Mouse (Mus musculus) heart, adult 11 months (tissue): ENCODE data around the gene Nup62.
A peak's percentile ranks its signal among the peaks of the same experiment; 100 is the strongest.

ENCODE experiments used
- DNase-seq: peaks from one replicate; pipeline ENCODE4 v3.0.0; 2022

The Nup62 gene

GRCm38 (mm10) chr7:44815721-44816469 lies at the start of gene Nup62, which contains the start of gene Il4i1:
Gene Nup62 (plus strand): TSS chr7:44816088.
Gene Il4i1 (plus strand): TSS chr7:44816387.
- peak; percentile 100 for DNase-seq

DNA sequence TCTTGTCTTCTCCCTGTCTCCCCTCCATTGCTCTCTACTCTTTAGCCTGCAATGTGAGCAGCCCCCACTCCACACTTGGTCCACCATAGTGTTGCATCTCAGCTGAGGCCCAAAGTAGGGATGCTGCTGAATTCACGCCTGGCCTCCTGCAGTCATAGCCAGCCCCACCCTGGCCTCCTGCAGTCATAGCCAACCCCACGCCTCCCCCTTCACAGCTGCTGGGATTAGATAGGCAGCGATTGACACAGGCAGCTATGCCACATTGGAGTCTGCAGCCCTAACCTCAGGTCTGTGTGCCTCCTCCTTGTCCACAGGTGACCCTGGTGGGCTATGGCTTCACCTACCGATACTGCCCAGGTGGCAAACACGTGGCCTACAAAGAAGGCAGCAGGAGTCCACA lies 47.8 kb upstream of the Nup62 start:
- DNase-seq: no peak

DNA sequence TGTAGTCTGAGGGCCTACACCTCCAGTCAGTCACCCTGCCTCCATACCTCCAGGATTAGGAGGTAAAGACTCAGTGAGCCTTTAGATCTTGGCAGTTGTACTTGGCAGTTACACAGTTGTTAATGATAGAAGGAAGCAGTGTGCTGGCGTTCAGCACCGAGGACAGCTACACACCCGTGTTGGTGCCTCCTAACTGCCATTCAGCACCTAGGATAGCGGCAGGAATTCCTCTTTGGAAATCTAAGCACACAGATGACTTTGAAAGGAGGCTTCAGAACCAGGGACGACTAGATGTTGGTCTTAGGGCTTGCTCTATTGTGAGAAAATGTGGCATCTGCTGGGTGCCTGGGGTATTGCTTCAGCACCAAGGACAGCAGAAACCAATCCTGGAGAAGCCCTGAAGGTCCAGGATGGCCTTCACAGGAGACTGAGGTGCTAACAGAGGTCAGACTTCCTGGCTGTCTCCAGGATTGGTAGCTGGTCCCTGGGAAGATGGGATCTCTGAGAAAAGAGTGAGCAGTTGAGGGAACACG lies 45.8 kb upstream of the Nup62 start:
- no peak for DNase-seq

GRCm38 (mm10) chr7:44772591-44773204 lies 43.2 kb upstream of the Nup62 start:
- DNase-seq: no peak

- DNase-seq: peak; percentile 72
Measured at GRCm38 (mm10) chr7:44776849-44777498, 38.9 kb upstream of the Nup62 start.

DNA sequence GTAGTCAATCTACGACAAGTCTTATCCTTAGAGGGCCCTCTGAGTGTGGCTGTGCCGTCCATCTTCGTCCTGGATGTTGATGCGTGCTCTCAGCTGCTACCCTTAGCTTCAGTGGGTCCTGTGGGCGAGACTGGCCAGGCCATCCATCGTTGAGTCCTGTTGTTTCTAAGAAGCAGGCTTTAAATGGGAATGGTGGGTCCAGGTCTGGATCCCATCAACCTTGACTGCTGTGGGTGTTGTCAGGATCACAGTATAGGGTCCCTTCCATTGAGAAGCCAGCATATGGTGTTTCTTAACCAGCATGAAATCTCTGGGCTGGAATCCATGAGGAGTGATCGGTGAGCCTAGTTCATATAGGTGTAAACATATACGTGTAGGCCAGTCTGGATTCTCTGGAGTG lies 35.8 kb upstream of the Nup62 start:
- peak; percentile 57 for DNase-seq

- DNase-seq: peak; percentile 83
Measured at GRCm38 (mm10) chr7:44789531-44789930, 26.4 kb upstream of the Nup62 start.

DNA sequence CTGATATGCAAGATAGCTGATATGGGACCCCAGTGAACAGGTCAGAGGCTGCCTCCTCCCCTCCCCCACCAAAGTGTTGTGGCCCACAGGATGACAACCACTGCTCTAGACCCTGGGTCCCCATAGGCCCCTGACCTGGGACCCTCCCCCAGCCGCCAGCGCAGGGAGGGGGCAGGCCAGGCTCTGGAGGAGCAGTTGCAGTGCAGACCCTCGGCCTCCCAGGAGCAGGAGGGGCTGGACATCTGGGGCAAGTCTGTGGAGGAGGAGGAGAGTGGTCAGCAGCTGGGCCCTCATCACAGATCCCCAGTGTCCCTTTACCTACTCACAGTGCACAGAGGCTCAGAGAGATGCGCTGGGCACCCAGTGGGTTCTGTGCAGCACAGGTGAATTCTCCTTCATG lies 25.8 kb upstream of the Nup62 start:
- peak; percentile 82 for DNase-seq

DNA sequence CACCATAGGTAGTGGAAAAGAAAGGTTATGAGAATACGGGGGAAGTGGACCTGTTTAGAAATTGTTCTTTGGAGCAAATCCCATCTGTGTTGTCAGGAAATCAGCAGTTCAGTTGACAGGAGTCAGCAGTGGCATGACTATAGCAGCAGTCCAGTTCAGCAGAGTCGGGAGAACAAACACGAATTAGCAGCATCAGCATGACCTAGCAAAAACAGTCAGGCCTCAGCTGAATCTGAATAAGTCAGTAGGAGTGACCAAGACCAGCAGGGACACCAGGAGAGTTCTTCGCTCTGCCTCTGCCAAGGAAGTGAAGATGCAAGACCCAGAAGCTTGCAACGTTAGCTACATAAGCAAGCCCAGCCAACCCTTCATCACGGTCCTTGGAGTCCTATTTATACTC lies 23.1 kb upstream of the Nup62 start:
- DNase-seq: peak; percentile 62

DNA sequence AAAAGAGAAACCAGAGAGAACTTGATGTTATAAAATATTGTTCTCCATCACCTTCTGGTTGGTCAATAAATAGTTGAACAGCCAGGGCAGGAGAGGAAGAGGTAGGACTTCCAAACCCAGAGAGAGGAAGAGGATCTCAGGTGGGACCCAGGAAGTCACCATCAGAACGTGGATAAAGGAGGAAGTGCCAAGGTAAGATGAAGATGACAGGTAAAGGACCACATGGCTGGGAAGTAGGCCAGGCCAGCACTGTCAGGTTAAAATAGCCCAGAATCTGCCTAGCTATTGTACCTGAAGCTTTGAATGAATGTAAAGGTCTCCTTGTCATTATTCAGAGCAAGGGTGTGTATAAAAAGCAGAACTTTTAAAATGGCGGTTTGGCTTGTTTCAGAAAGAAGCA lies 7.0 kb upstream of the Nup62 start:
- peak; percentile 35 for DNase-seq

DNA sequence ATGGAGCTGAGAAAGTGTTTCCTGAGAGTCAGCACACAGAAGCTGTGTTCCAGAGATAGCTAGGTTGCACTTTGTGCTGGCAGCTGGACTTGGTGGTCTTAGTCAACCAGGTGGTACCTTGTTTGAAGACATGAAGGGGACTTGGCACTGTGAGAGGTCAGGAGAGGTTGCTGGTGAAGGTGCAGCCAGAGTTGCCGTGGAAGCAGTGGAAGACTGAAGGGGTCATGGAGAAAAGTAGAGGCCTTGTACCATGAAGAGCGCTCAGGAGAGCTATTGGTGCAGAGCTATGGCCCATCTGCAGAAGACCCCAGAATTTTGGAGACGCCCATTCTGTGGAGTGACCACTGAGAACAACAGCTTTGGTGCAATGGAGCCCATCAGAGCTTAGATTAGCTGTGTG lies 6.4 kb upstream of the Nup62 start:
- peak; percentile 75 for DNase-seq

- DNase-seq: peak; percentile 41
Measured at GRCm38 (mm10) chr7:44810365-44810764, 5.5 kb upstream of the Nup62 start.

- peak; percentile 80 for DNase-seq
Measured at GRCm38 (mm10) chr7:44810819-44811557, 4.9 kb upstream of the Nup62 start.

- peak; percentile 90 for DNase-seq
Measured at GRCm38 (mm10) chr7:44812651-44813325, 3.1 kb upstream of the Nup62 start.

DNA sequence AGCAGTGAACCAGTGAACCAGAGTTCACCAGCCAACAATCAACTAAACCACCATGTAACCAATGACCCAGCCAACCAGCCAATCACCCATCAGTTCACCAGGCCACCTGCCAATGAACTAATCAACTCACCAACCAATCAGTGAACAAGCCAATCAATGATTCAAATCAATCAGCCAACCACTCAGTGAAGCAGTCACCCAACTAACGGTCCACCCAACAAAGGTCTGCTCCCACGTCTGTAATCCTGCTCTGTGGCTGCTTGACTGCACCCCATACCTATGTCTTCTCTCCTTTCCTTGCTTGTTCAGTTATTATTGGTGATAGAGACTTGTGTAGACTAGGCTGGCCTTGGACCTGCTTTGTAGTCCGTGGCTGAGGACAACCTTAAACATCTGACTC lies 1.9 kb upstream of the Nup62 start:
- DNase-seq: peak; percentile 90

GRCm38 (mm10) chr7:44814423-44814822 lies 1.5 kb upstream of the Nup62 start:
- DNase-seq: no peak

GRCm38 (mm10) chr7:44814952-44815553 lies 835 bp upstream of the Nup62 start:
- DNase-seq: peak; percentile 96

GRCm38 (mm10) chr7:44816470-44817021 lies 658 bp downstream of the Nup62 start, which contains the start of gene Atf5:
Gene Atf5 (minus strand): TSS chr7:44816658.
- no peak for DNase-seq

- DNase-seq: peak; percentile 80
Measured at GRCm38 (mm10) chr7:44817441-44817840, 1.6 kb downstream of the Nup62 start.

DNA sequence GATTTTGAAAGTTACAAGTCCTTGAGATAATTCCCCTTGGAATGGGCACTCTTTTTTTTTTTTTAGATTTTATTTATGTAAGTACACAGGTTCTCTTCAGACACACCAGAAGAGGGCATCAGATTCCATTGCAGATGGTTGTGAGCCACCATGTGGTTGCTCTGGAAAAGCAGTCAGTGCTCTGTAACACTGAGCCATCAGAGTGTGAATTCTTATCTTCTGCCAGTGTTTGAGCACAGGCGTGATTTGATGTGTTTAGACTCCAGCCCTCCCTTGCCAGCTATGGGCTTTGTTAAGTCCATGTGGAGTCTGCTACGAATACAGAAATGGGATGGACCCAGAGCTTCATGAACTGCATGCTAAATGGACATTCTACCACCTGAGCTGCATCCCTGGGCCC lies 2.3 kb downstream of the Nup62 start:
- DNase-seq: peak; percentile 87

DNA sequence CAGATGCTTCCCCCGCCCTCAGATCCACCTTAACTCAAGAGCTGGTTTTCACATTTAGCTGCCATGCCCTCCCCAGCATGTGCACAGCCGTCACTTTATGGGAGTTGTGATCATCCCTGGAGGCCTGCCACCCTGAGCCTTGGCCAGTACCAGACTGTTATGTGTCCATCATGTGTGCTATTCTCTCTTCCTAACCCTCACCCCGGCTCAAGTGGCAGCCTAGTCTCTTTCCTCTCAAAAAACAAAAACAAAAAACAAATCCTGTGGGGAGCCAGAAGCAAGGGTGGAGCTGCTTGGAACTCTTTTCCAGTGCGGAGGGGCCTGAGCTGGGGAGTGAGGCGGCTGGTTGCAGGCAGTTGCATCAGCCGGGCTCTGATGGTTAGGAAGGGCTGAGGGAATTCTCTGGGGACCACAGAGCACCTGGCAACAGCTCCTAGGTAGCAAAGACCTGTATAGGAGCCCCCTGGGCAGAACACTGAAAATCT lies 2.9 kb downstream of the Nup62 start:
- peak; percentile 96 for DNase-seq
